Mouse (Mus musculus) urinary bladder, adult 2 months (tissue): ENCODE data around the gene Tiprl. TPM values are rescaled to one million over a fixed set of nuclear protein-coding genes. Genes with fewer than 3 reads are reported as not detected.
A peak's percentile ranks its signal among the peaks of the same experiment; 100 is the strongest.

Experiments
- DNase-seq: peaks from one replicate; pipeline ENCODE4 v3.0.0; 2022; ENCODE audit warnings: low spot score
- polyA plus RNA-seq: library from polyadenylated mRNA; depleted of rRNA; stranded (reverse); fragments of >200 nt; gene quantifications from 2 replicates; pipeline ENCODE4 v1.2.3, GENCODE M21; 2012

Gene Tiprl
- polyA plus RNA-seq, 1 experiment: 41.2 TPM

- DNase-seq: no peak
These were observed 35.3 kb downstream of the Tiprl start for GRCm38 (mm10) chr1:165201445-165202012.

- DNase-seq: no peak
These were observed 36.0 kb downstream of the Tiprl start for GRCm38 (mm10) chr1:165200748-165201147.

- no peak for DNase-seq
These were observed 37.2 kb downstream of the Tiprl start for GRCm38 (mm10) chr1:165199639-165200038.

- DNase-seq: no peak
These were observed 37.8 kb downstream of the Tiprl start for GRCm38 (mm10) chr1:165198951-165199350.

- DNase-seq: no peak
These were observed 38.9 kb downstream of the Tiprl start for GRCm38 (mm10) chr1:165197875-165198274.

GRCm38 (mm10) chr1:165195396-165195960, 41.3 kb downstream of the Tiprl start:
- DNase-seq: no peak

GRCm38 (mm10) chr1:165194662-165195013, 42.2 kb downstream of the Tiprl start:
- DNase-seq: no peak

GRCm38 (mm10) chr1:165193880-165194661, 42.7 kb downstream of the Tiprl start, which contains the start of gene Sft2d2:
Gene Sft2d2, minus strand, starts transcription at chr1:165194438.
- peak; percentile 84 for DNase-seq

- no peak for DNase-seq
These were observed 43.4 kb downstream of the Tiprl start for GRCm38 (mm10) chr1:165193426-165193825.

- DNase-seq: no peak
These were observed 44.0 kb downstream of the Tiprl start for GRCm38 (mm10) chr1:165192714-165193264.

GRCm38 (mm10) chr1:165192102-165192501, 44.7 kb downstream of the Tiprl start:
- DNase-seq: no peak

GRCm38 (mm10) chr1:165191611-165192010, 45.2 kb downstream of the Tiprl start:
- no peak for DNase-seq

- DNase-seq: no peak
These were observed 46.1 kb downstream of the Tiprl start for GRCm38 (mm10) chr1:165190571-165191273.

- no peak for DNase-seq
These were observed 46.7 kb downstream of the Tiprl start for GRCm38 (mm10) chr1:165190068-165190467.

- no peak for DNase-seq
These were observed 47.8 kb downstream of the Tiprl start for GRCm38 (mm10) chr1:165188806-165189580.

- no peak for DNase-seq
These were observed 49.4 kb downstream of the Tiprl start for GRCm38 (mm10) chr1:165187357-165187756.

GRCm38 (mm10) chr1:165186491-165186890, 50.3 kb downstream of the Tiprl start:
- DNase-seq: no peak

- no peak for DNase-seq
These were observed 51.7 kb downstream of the Tiprl start for GRCm38 (mm10) chr1:165185116-165185515.

GRCm38 (mm10) chr1:165184178-165184577, 52.6 kb downstream of the Tiprl start:
- DNase-seq: no peak

- DNase-seq: no peak
These were observed 53.4 kb downstream of the Tiprl start for GRCm38 (mm10) chr1:165183400-165183799.

- no peak for DNase-seq
These were observed 57.5 kb downstream of the Tiprl start for GRCm38 (mm10) chr1:165179321-165179720.
